Comparison of ENCODE assay signal across 8 mouse cellular contexts in genomic region chrX:98936101-98936500, GRCm38 (mm10). TPM values are rescaled to one million over a fixed set of nuclear protein-coding genes. Genes with fewer than 3 reads are reported as not detected.
DNase-seq lines count a peak whose midpoint lies in the region; ATAC-seq and TF ChIP-seq lines count a peak whose summit lies in the region.

Yipf6 (plus strand) TSS chrX:98936316.

- peak within 1 kb of the TSS; percentile 51 for H3K4me2 ChIP-seq in kidney, postnatal 0 days (ENCODE audit: low read length)
- H3K4me2 ChIP-seq in forebrain, embryonic 14.5 days (ENCODE audit: low read length): peak within 1 kb of the TSS; percentile 55
- peak within 1 kb of the TSS; percentile 49 for H3K4me2 ChIP-seq in lung, postnatal 0 days (replicated peaks; ENCODE audit: low read depth, low read length)

- TF ChIP-seq CTCF in kidney, postnatal 0 days (IDR thresholded peaks at IDR 0.05; ENCODE audit: low read depth): no peak
- TF ChIP-seq CTCF in lung, postnatal 0 days (IDR thresholded peaks at IDR 0.05): no peak

- peak within 1 kb of the TSS; percentile 46 for H3K4me3 ChIP-seq in kidney, postnatal 0 days (replicated peaks; ENCODE audit: low read depth, low read length)
- H3K4me3 ChIP-seq in forebrain, embryonic 14.5 days (ENCODE audit: low read depth, low read length): peak within 1 kb of the TSS; percentile 53
- peak within 1 kb of the TSS; percentile 60 for H3K4me3 ChIP-seq in lung, postnatal 0 days (ENCODE audit: low read depth, low read length)

- no peak for DNase-seq in kidney, postnatal 0 days (ENCODE audit: low spot score)
- no peak for DNase-seq in kidney, adult 18-20 months
- no peak for DNase-seq in forebrain, embryonic 14.5 days (ENCODE audit: low spot score)
- DNase-seq in lung, postnatal 0 days (ENCODE audit: low spot score): peak; percentile 59
- no peak for DNase-seq in retina, postnatal 1 day
- DNase-seq in embryo, embryonic 11 days: no peak

- H3K4me1 ChIP-seq in kidney, postnatal 0 days (replicated peaks; ENCODE audit: insufficient read depth, low read length): no peaks in the 10 kb centered on the region
- no peaks in the 10 kb centered on the region for H3K4me1 ChIP-seq in forebrain, embryonic 14.5 days (ENCODE audit: control insufficient read depth, insufficient read depth, low read length)
- no peaks in the 10 kb centered on the region for H3K4me1 ChIP-seq in lung, postnatal 0 days (ENCODE audit: insufficient read depth, low read depth, low read length)

- H3K36me3 ChIP-seq in kidney, postnatal 0 days (ENCODE audit: insufficient read depth, low read length): no peaks in the 10 kb centered on the region
- no peaks in the 10 kb centered on the region for H3K36me3 ChIP-seq in forebrain, embryonic 14.5 days (ENCODE audit: control insufficient read depth, insufficient read depth, low read length)
- H3K36me3 ChIP-seq in lung, postnatal 0 days (ENCODE audit: insufficient read depth, low read length): no peaks in the 10 kb centered on the region

- peak within 1 kb of the TSS; percentile 90 for H3K27ac ChIP-seq in kidney, postnatal 0 days
- H3K27ac ChIP-seq in forebrain, embryonic 14.5 days (ENCODE audit: low read depth, low read length): peak within 1 kb of the TSS; percentile 86; the same call in 1 of the 2 replicates
- peak within 1 kb of the TSS; percentile 95 for H3K27ac ChIP-seq in lung, postnatal 0 days (ENCODE audit: low read length)

- no peaks in the 10 kb centered on the region for H3K9me3 ChIP-seq in kidney, postnatal 0 days (replicated peaks; ENCODE audit: low read length)
- no peaks in the 10 kb centered on the region for H3K9me3 ChIP-seq in forebrain, embryonic 14.5 days (replicated peaks; ENCODE audit: control insufficient read depth, low read length)
- H3K9me3 ChIP-seq in lung, postnatal 0 days (ENCODE audit: low read length): no peaks in the 10 kb centered on the region

- 65% methylated on average over 3 of the region's 3 CpGs for WGBS in kidney, postnatal 0 days
- 77% methylated on average over 3 of the region's 3 CpGs for WGBS in forebrain, embryonic 14.5 days
- 60% methylated on average over 3 of the region's 3 CpGs for WGBS in lung, postnatal 0 days

- no peaks in the 10 kb centered on the region for H3K27me3 ChIP-seq in kidney, postnatal 0 days (ENCODE audit: insufficient read depth, low read length)
- no peaks in the 10 kb centered on the region for H3K27me3 ChIP-seq in forebrain, embryonic 14.5 days (replicated peaks; ENCODE audit: control insufficient read depth, insufficient read depth, low read length)
- no peaks in the 10 kb centered on the region for H3K27me3 ChIP-seq in lung, postnatal 0 days (replicated peaks; ENCODE audit: insufficient read depth, low read length)

- no peak for ATAC-seq in kidney, postnatal 0 days (replicated peaks; ENCODE audit: low FRiP score, low read depth)
- ATAC-seq in activated CD4-positive, CD25-positive, alpha-beta regulatory T cell, adult 4 months: no peak
- ATAC-seq in forebrain, embryonic 14.5 days: no peak
- ATAC-seq in inflammation-experienced regulatory T-cells, adult 6 months: no peak
- no peak for ATAC-seq in lung, postnatal 0 days

- H3K9ac ChIP-seq in kidney, postnatal 0 days (ENCODE audit: low read depth, low read length): peak within 1 kb of the TSS; percentile 61
- H3K9ac ChIP-seq in forebrain, embryonic 14.5 days (ENCODE audit: low read length): peak within 1 kb of the TSS; percentile 66
- peak within 1 kb of the TSS; percentile 23; the same call in 1 of the 2 replicates for H3K9ac ChIP-seq in lung, postnatal 0 days (replicated peaks; ENCODE audit: low read depth)

- TF ChIP-seq EP300 in lung, postnatal 0 days (IDR thresholded peaks at IDR 0.05): peak; percentile 6; the same call in 1 of the 2 replicates

RNA-seq across cellular contexts. Expression of gene Yipf6, which starts in this region (rescaled TPM):
- polyA plus RNA-seq in kidney, postnatal 0 days (2015; fragmentation: Nextera tagmentation; extraction: Ambion mirVana): 21.2 and 22.3 TPM in 2 replicates
- polyA plus RNA-seq in activated CD4-positive, CD25-positive, alpha-beta regulatory T cell, adult 4 months (2017; shearing (Covaris generic)): 10 to 100 TPM; 27.1 to 33.0 TPM
- 13.2 and 15.7 TPM in 2 replicates for polyA plus RNA-seq in forebrain, embryonic 14.5 days (2014; fragmentation: Nextera tagmentation; extraction: Ambion mirVana)
- 10 to 100 TPM; 28.2 to 31.7 (median 29.9) TPM for polyA plus RNA-seq in inflammation-experienced regulatory T-cells, adult 6 months (2017; shearing (Covaris generic))
- polyA plus RNA-seq in lung, postnatal 0 days (2015; fragmentation: Nextera tagmentation; extraction: Ambion mirVana): 42.3 and 42.5 TPM in 2 replicates
